Mouse (Mus musculus) hindbrain, embryonic 16.5 days (tissue): Measurements from ENCODE around the gene Neurl1b. TPM values are rescaled to one million over a fixed set of nuclear protein-coding genes. Genes with fewer than 3 reads are reported as not detected.

ENCODE experiments used
- ATAC-seq: fragments of 200-750 bp; cut with Nextera tagmentation; 2 replicates; pipeline ENCODE4 v1.8.0; 2017; ENCODE audit warnings: moderate TSS enrichment, moderate library complexity
- H3K27ac ChIP-seq: fragments of 300-500 bp; sonication (generic); 2 replicates; pipeline ENCODE4 v1.5.1; 2014; ENCODE audit warnings: low read depth, mild to moderate bottlenecking, control low read depth, low read length, moderate library complexity
- H3K27me3 ChIP-seq: fragments of 300-500 bp; sonication (generic); replicated peaks from 2 replicates; pipeline ENCODE4 v1.6.1; 2014; ENCODE audit warnings: low read length; ENCODE audit not compliant: control insufficient read depth, insufficient read depth
- H3K36me3 ChIP-seq: fragments of 300-500 bp; sonication (generic); 2 replicates; pipeline ENCODE4 v1.6.1; 2014; ENCODE audit warnings: mild to moderate bottlenecking, low read length, moderate library complexity, mixed read lengths; ENCODE audit not compliant: control insufficient read depth, insufficient read depth
- H3K4me1 ChIP-seq: fragments of 300-500 bp; sonication (generic); 2 replicates; pipeline ENCODE4 v1.6.1; 2014; ENCODE audit warnings: low read depth, low read length; ENCODE audit not compliant: control insufficient read depth, insufficient read depth
- H3K4me2 ChIP-seq: fragments of 300-500 bp; sonication (generic); 2 replicates; pipeline ENCODE4 v1.6.1; 2014; ENCODE audit warnings: mild to moderate bottlenecking, low read length, control low read depth, moderate library complexity
- H3K4me3 ChIP-seq: fragments of 300-500 bp; sonication (generic); 2 replicates; pipeline ENCODE4 v1.5.1; 2014; ENCODE audit warnings: mild to moderate bottlenecking, low read length, control low read depth, moderate library complexity
- H3K9ac ChIP-seq: fragments of 300-500 bp; sonication (generic); 2 replicates; pipeline ENCODE4 v1.6.1; 2014; ENCODE audit warnings: low read depth, mild to moderate bottlenecking, control low read depth, low read length, moderate library complexity
- H3K9me3 ChIP-seq: fragments of 300-500 bp; sonication (generic); 2 replicates; pipeline ENCODE4 v1.6.1; 2014; ENCODE audit warnings: mild to moderate bottlenecking, low read length, moderate library complexity; ENCODE audit not compliant: control insufficient read depth
- WGBS: fragments of 180-500 bp; shearing (Covaris S2); extraction: QIAGEN DNeasy Blood & Tissue Kit; methylation state at CpG from one replicate; pipeline ENCODE4 v1.1.7; 2014; 5-methylcytosine and 5-hydroxymethylcytosine counted together
- polyA plus RNA-seq: library from polyadenylated mRNA; unstranded; fragments of >200 nt; fragmentation: Nextera tagmentation; extraction: Ambion mirVana; gene quantifications from 2 replicates; pipeline ENCODE4 v1.2.1, GENCODE M21; 2015

Neurl1b gene
- polyA plus RNA-seq: 1.9 and 2.2 TPM in 2 replicates

DNA sequence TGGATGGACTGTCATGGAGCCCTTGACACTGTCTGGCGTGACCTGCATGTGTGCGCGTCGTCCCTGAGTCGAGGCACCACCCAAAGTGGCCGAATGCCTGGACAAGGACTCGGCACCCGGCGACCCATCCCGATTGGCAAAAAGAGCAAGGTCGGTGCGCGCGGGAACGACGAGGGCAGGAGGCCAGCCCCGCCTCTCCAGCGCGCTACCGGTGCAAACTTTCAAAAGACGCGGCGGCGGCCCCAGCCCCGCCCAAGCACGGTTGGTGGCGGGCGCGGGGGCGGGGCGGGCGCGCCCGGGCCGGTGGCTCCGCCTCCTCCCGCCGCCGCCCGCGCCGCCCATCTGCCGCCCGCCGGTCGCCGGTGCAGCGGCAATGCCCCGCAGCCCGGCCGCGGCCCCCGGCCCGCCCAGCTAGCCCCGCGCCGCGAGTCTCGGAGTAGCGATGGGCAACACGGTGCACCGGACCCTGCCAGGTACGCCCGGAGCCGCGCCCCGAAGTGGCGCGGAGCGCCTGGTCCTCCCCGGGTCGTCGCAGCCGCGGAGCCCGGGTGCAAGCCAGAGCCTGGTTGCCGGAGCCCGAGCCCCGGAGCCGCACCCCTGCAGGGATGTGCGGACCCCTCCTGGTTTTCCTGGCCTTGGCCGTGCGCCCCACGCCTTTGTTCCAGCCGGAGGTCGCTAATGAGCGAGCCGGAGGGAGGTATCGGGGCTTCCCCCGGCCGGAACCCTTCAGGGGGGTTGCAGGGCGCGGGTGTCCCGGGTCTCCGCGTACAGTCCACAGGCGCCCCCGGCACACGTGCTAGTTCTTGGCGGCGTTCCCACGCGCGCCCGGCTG lies at the start of gene Neurl1b:
Gene Neurl1b (plus strand): TSS at position 307 of the 832 bp plus-strand sequence.
- H3K4me3 ChIP-seq: peak within 1 kb of the TSS; percentile 89
- H3K4me1 ChIP-seq: peaks cover 9% of the 10 kb centered on the region
- H3K36me3 ChIP-seq: no peaks in the 10 kb centered on the region
- H3K4me2 ChIP-seq: peak within 1 kb of the TSS; percentile 97
- peaks cover 7% of the 10 kb centered on the region; the same call in 1 of the 2 replicates for H3K27me3 ChIP-seq
- peak; percentile 65 for ATAC-seq
- H3K27ac ChIP-seq: peak within 1 kb of the TSS; percentile 55
- WGBS: under 1% methylated on average over 64 of the region's 105 CpGs
- no peaks in the 10 kb centered on the region for H3K9me3 ChIP-seq
- H3K9ac ChIP-seq: peak within 1 kb of the TSS; percentile 88

DNA sequence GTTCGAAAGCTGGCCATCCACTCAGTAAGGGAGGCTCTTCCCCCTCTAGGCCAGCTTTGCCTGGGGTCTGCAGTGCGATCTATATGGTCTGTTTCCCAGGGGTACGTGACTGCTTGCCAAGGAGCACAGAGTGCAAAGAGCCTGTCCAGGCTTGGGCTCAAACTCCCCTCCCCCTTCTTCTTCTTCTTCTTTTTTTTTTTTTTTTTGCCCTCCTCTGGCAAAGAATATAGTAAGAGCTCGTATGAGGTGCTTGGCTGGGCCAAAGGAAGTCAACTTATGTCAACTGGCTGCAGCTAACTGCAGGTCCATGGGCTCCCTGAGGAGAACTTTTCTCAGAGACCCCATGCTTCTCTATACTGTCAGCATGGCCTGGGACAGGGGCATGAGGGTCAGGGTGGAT lies 47.8 kb upstream of the Neurl1b start:
- no peaks in the 10 kb centered on the region for H3K27me3 ChIP-seq
- H3K36me3 ChIP-seq: no peaks in the 10 kb centered on the region
- WGBS: 56% methylated on average over 3 of the region's 4 CpGs
- peaks cover 18% of the 10 kb centered on the region for H3K4me1 ChIP-seq
- H3K9me3 ChIP-seq: no peaks in the 10 kb centered on the region
- no peak overlapping the region for H3K4me2 ChIP-seq
- H3K27ac ChIP-seq: no peak overlapping the region
- ATAC-seq: no peak
- H3K4me3 ChIP-seq: no peak overlapping the region
- H3K9ac ChIP-seq: no peak overlapping the region

DNA sequence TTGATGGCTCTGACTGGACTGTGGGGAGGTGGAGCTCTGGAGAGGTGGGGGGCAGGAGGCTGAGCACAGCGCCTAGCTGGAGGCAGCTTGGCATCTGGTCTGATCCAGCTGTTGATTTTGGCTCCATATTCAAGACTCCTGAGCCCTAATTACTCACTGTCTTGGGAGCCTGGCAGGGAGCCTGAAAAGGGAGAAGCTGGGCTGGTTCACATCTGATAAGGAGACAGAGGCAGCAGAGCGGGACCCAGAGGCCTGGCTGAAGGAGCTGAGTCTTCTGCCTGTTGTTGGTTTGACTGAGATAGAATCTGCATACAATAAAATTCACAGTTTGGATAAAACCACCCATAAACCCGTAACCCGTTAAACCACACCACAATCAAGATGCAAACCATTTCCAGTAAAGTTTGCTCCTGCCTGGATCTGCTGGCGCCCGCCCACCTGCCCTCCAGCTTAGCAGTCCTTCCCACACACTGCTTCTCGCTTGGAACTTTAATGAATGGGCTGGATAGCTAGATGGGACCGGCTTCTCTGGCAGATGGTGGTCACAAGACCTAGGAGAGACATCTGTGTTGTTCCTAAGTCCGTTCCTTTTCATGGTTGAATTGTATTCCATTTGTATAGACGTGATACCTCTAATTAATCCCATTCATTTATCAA lies 46.2 kb upstream of the Neurl1b start:
- no peak overlapping the region for H3K4me2 ChIP-seq
- ATAC-seq: no peak
- H3K9me3 ChIP-seq: no peaks in the 10 kb centered on the region
- 66% methylated on average over 10 of the region's 10 CpGs for WGBS
- no peaks in the 10 kb centered on the region for H3K27me3 ChIP-seq
- H3K4me1 ChIP-seq: peaks cover 11% of the 10 kb centered on the region
- no peak overlapping the region for H3K4me3 ChIP-seq
- H3K27ac ChIP-seq: no peak overlapping the region
- H3K9ac ChIP-seq: no peak overlapping the region
- H3K36me3 ChIP-seq: no peaks in the 10 kb centered on the region

DNA sequence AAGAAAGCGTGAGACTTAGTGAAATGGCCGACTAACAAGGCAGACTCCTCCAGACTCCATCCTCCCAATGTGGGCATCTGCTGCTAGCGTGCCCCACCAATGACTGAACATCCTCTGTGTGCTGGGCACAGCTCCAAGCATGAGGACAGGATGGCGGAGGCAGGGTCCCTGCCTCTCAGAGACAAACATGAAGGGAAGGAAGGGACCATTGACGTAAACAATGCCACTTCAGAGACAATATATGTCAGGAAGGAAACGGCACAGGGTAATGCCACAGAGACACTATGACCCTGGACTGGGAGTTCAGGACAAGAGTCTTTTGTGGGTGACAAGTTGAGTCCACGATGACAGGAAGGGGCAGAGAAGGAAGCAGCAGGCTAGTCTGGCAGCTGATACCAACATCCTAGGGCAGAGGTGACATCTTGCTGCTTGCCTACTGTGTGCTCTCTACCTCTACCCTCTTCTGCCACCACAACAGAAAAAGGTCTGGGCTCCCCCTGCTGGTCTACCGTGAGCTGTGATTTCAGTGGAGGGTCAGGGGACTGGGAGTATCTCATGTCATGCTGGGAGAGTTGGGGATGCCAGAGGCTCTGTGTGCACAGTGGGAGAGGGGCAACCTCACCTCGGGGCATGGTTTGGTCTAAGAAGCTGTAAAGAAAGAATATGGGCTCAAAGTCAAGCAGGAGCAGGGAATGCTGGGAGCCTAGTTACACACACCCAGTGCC lies 43.9 kb upstream of the Neurl1b start:
- Histone ChIP-seq H3K27ac (no peak overlapping the region), H3K9me3 (no peaks in the 10 kb centered on the region), H3K27me3 (no peaks in the 10 kb centered on the region), H3K36me3 (no peaks in the 10 kb centered on the region), H3K4me1 (peaks cover 3% of the 10 kb centered on the region; the same call in 1 of the 2 replicates), H3K4me2 (no peak overlapping the region), H3K9ac (no peak overlapping the region), H3K4me3 (no peak overlapping the region)
- 37% methylated on average over 9 of the region's 9 CpGs for WGBS
- ATAC-seq: no peak

DNA sequence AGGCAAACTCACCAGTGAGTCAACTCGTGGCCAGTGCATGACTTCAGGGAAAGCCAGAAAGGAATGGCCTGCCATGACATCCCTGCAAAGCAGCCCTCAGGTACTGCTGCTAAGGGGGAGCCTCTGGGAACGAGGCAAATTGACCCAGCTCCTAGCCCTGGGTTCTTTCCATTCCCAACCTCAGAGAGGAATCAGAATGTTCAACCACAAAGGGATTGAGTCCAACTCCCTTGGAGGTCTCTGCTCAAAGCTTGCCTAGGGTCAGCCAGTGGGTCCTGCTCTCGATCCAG lies 43.4 kb upstream of the Neurl1b start:
- WGBS: 45% methylated on average over 3 of the region's 3 CpGs
- Histone ChIP-seq H3K9ac (no peak overlapping the region), H3K27ac (no peak overlapping the region), H3K4me1 (peaks cover 3% of the 10 kb centered on the region; the same call in 1 of the 2 replicates), H3K4me2 (no peak overlapping the region), H3K4me3 (no peak overlapping the region), H3K9me3 (no peaks in the 10 kb centered on the region), H3K27me3 (no peaks in the 10 kb centered on the region), H3K36me3 (no peaks in the 10 kb centered on the region)
- no peak for ATAC-seq

DNA sequence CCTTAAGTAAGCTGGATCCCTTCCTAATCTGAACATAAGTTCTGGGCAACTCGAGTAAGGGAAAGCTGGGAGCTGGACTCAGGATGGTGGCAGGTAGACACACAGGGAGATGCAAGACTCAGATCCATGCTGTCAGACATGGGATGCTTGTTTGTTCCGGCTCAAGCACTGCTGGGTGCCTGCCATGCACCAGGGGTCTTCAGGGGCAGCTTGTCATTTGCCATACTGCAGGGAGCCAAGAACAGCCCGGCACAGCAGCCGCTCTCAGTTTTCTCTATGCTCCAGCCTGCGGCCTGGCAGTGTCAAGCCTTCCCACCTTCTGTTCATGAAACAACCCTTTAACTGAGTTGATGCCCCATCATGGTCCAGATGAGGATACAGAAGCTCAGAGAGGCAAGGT lies 41.4 kb upstream of the Neurl1b start:
- ATAC-seq: no peak
- H3K4me1 ChIP-seq: peaks cover 1% of the 10 kb centered on the region; the same call in 1 of the 2 replicates
- H3K36me3 ChIP-seq: no peaks in the 10 kb centered on the region
- H3K4me2 ChIP-seq: no peak overlapping the region
- H3K9me3 ChIP-seq: no peaks in the 10 kb centered on the region
- WGBS: 65% methylated on average over 5 of the region's 5 CpGs
- no peaks in the 10 kb centered on the region for H3K27me3 ChIP-seq
- H3K27ac ChIP-seq: no peak overlapping the region
- H3K9ac ChIP-seq: no peak overlapping the region
- no peak overlapping the region for H3K4me3 ChIP-seq

DNA sequence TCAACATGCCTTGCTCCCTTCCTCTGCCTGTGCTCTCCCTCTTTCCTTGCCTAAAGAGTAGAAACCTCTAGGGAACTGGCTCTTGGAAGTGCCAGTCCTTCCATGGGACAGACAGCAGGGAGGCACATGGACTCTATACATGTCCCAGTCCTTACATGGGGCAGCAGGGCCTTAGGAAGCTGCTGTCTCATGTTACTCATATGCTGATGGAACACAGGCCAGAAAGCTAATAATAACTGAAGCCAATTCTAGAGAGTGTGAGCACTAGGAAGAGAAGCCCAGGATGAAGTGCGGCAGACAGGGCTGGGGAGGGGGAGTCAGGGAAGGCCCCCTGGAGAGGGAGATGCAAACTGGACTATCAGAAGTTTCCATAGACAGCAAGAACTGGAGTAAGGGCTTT lies 38.2 kb upstream of the Neurl1b start:
- Histone ChIP-seq H3K4me2 (no peak overlapping the region), H3K27ac (no peak overlapping the region), H3K9ac (no peak overlapping the region), H3K4me1 (peaks cover 14% of the 10 kb centered on the region), H3K4me3 (no peak overlapping the region), H3K27me3 (no peaks in the 10 kb centered on the region), H3K36me3 (no peaks in the 10 kb centered on the region), H3K9me3 (no peaks in the 10 kb centered on the region)
- 78% methylated on average over 1 of the region's 1 CpGs for WGBS
- ATAC-seq: no peak

DNA sequence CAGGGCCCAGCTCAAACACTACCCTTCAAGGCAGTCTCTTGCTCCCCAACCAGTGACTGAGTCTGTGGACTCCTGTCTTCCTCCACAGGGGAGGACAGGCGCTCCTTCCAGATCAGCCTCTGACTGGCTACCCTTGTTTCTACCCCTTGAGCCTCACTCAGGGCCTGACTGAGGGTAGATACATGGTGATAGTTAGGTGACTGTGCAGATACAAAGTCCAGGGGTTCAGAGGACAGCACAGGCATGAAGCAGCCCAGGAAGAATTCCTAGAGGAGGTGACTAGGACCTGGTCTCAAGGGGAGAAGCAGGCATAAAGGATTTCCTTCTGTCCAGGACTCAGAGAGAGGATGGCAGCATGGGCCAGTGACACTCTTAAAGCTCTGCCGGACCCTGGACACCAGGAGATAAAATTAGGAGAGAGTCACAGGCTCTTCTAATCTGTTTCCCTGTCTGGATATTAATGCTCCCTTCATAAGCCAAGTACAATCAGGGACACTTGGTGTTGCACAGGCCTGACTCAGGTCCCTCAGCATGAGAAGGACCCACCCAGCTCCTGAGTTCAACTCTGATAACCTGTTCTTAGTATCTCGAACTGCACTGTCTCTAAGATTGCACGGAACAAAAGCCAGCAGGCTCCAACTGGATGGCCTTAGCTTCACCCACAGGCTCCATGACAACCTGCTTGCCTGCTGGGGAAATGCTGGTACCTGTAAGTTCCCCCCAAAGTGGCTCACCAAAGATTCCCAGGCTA lies 37.5 kb upstream of the Neurl1b start:
- 89% methylated on average over 4 of the region's 4 CpGs for WGBS
- H3K4me3 ChIP-seq: no peak overlapping the region
- no peaks in the 10 kb centered on the region for H3K27me3 ChIP-seq
- H3K4me1 ChIP-seq: peaks cover 21% of the 10 kb centered on the region
- no peak overlapping the region for H3K4me2 ChIP-seq
- H3K27ac ChIP-seq: no peak overlapping the region
- H3K36me3 ChIP-seq: no peaks in the 10 kb centered on the region
- ATAC-seq: no peak
- H3K9me3 ChIP-seq: no peaks in the 10 kb centered on the region
- H3K9ac ChIP-seq: no peak overlapping the region
